Comparison of ENCODE assay signal across 31 mouse cellular contexts in the genomic region with DNA sequence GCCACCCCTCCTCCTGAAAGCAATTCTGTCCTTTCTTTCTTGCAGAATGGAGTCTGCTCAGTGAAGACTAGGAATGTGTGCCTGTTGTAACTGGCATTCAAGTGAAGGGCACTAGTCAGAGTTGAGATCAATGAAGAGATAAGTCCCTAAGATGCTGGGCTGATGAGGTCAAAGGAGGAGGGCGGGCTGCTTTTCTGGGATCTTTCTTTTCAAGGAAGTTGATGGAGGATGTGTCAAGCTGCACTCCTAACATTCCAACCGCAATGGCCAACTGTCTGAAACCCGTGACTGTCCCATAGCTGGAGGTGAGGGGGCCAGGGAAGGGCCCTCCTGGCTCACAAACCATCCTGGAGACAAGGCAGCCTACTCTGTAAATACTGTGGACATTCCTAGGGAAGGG.
DNase-seq lines count a peak whose midpoint lies in the region; ATAC-seq lines count a peak whose summit lies in the region.
"Had no signal": no experiment of that assay in that cellular context is flagged by ENCODE, and none has a peak within 500 bp of the region (broad histone marks: within the 10 kb centered on the region; RNA-seq: fewer than 3 reads in every experiment).

No protein-coding gene starts in this region.

- ATAC-seq in kidney, embryonic 16.5 days (ENCODE audit: low FRiP score, low TSS enrichment) = no peak
- ATAC-seq: forebrain, embryonic 16.5 days; inflammation-experienced regulatory T-cells, adult 6 months; liver, embryonic 12.5 days; liver, postnatal 0 days had no signal

- whole genome bisulfite sequencing in heart, embryonic 10.5 days = 38% methylated on average over 3 of the region's 3 CpGs
- 57% methylated on average over 3 of the region's 3 CpGs for WGBS in kidney, embryonic 16.5 days
- 45% methylated on average over 3 of the region's 3 CpGs for WGBS in embryonic facial prominence, embryonic 10.5 days

- peak overlapping the region; percentile 67 for H3K27ac ChIP-seq in heart, embryonic 10.5 days
- H3K27ac ChIP-seq in kidney, embryonic 16.5 days (ENCODE audit: low read length) = no peak overlapping the region
- H3K27ac ChIP-seq in embryonic facial prominence, embryonic 10.5 days (replicated peaks) = peak overlapping the region; percentile 4; the same call in 1 of the 2 replicates
- H3K27ac ChIP-seq: embryonic facial prominence, embryonic 12.5 days; hindbrain, embryonic 15.5 days; limb, embryonic 12.5 days; liver, embryonic 12.5 days; neural tube, embryonic 12.5 days; stomach, postnatal 0 days had no signal

- no peaks in the 10 kb centered on the region for H3K9me3 ChIP-seq in heart, embryonic 10.5 days
- H3K9me3 ChIP-seq in kidney, embryonic 16.5 days (ENCODE audit: low read length) = no peaks in the 10 kb centered on the region
- no peaks in the 10 kb centered on the region for H3K9me3 ChIP-seq in embryonic facial prominence, embryonic 10.5 days
- H3K9me3 ChIP-seq: embryonic facial prominence, embryonic 12.5 days; hindbrain, embryonic 15.5 days; limb, embryonic 12.5 days; liver, embryonic 12.5 days; neural tube, embryonic 12.5 days had no signal

- H3K4me2 ChIP-seq in kidney, embryonic 16.5 days (replicated peaks; ENCODE audit: low read depth, low read length) = no peak overlapping the region
- H3K4me2 ChIP-seq: embryonic facial prominence, embryonic 12.5 days; hindbrain, embryonic 15.5 days; limb, embryonic 12.5 days; liver, embryonic 12.5 days; midbrain, embryonic 11.5 days; neural tube, embryonic 12.5 days had no signal

- no peak for DNase-seq in heart, embryonic 10.5 days (ENCODE audit: low spot score)
- no peak for DNase-seq in heart, postnatal 25 days (ENCODE audit: low spot score)
- peak; percentile 9 for DNase-seq in kidney, postnatal 10 days
- DNase-seq in R1 (ENCODE audit: low read depth, low spot score) = peak; percentile 17
- DNase-seq in embryonic facial prominence, embryonic 10.5 days (ENCODE audit: low spot score) = no peak
- DNase-seq in B cell, adult 2 months = no peak
- DNase-seq: adrenal gland, postnatal 14 days; cerebellum, adult 11 months; cerebellum, adult 9-11 months; heart, postnatal 14 days; kidney, adult 11 months; kidney, postnatal 14 days; liver, postnatal 0 days; lung, postnatal 10 days; right cerebral cortex, adult 18-20 months; right cerebral cortex, postnatal 4 days; thymus, adult 18-20 months; thymus, postnatal 25 days had no signal

- H3K4me3 ChIP-seq in heart, embryonic 10.5 days = no peak overlapping the region
- no peak overlapping the region for H3K4me3 ChIP-seq in kidney, embryonic 16.5 days (ENCODE audit: low read length)
- H3K4me3 ChIP-seq in embryonic facial prominence, embryonic 10.5 days = no peak overlapping the region
- H3K4me3 ChIP-seq: embryonic facial prominence, embryonic 12.5 days; hindbrain, embryonic 15.5 days; limb, embryonic 12.5 days; liver, embryonic 12.5 days; myocyte; neural tube, embryonic 12.5 days had no signal

- H3K27me3 ChIP-seq in heart, embryonic 10.5 days (ENCODE audit: insufficient read depth, poor library complexity, severe bottlenecking) = peaks cover 10% of the 10 kb centered on the region; the same call in 1 of the 2 replicates
- H3K27me3 ChIP-seq in kidney, embryonic 16.5 days (ENCODE audit: insufficient read depth, low read length) = no peaks in the 10 kb centered on the region
- no peaks in the 10 kb centered on the region; the same call in 1 of the 2 replicates for H3K27me3 ChIP-seq in embryonic facial prominence, embryonic 10.5 days (replicated peaks; ENCODE audit: low read depth, poor library complexity, severe bottlenecking)
- H3K27me3 ChIP-seq: CH12.LX; embryonic facial prominence, embryonic 12.5 days; hindbrain, embryonic 15.5 days; limb, embryonic 12.5 days; liver, embryonic 12.5 days; neural tube, embryonic 12.5 days had no signal

- intact Hi-C loops in heart, postnatal 25 days (cut with DNase I) = no loop called here

- H3K36me3 ChIP-seq in heart, embryonic 10.5 days = no peaks in the 10 kb centered on the region
- no peaks in the 10 kb centered on the region for H3K36me3 ChIP-seq in kidney, embryonic 16.5 days (ENCODE audit: insufficient read depth, low read length)
- no peaks in the 10 kb centered on the region for H3K36me3 ChIP-seq in embryonic facial prominence, embryonic 10.5 days (replicated peaks)
- H3K36me3 ChIP-seq: embryonic facial prominence, embryonic 12.5 days; G1E; hindbrain, embryonic 15.5 days; limb, embryonic 12.5 days; liver, embryonic 12.5 days; neural tube, embryonic 12.5 days had no signal

- peaks cover 28% of the 10 kb centered on the region for H3K4me1 ChIP-seq in heart, embryonic 10.5 days
- peaks cover 11% of the 10 kb centered on the region; the same call in 1 of the 2 replicates for H3K4me1 ChIP-seq in kidney, embryonic 16.5 days (ENCODE audit: insufficient read depth, low read length)
- H3K4me1 ChIP-seq in embryonic facial prominence, embryonic 10.5 days = peaks cover 26% of the 10 kb centered on the region
- H3K4me1 ChIP-seq: liver, embryonic 12.5 days had no signal

- H3K9ac ChIP-seq in kidney, embryonic 16.5 days (replicated peaks; ENCODE audit: low read length) = no peak overlapping the region
- H3K9ac ChIP-seq: embryonic facial prominence, embryonic 12.5 days; hindbrain, embryonic 15.5 days; limb, embryonic 12.5 days; liver, embryonic 12.5 days; liver, postnatal 0 days; neural tube, embryonic 12.5 days had no signal

Comparison
In these comparisons a context has a peak if more than half of its experiments do, and no peak if none do; other contexts are left out.
1. DNase-seq: peak in kidney, postnatal 10 days (single experiment) and R1 (single experiment); none in heart, embryonic 10.5 days (single experiment), heart, postnatal 25 days (single experiment), embryonic facial prominence, embryonic 10.5 days (single experiment) and B cell, adult 2 months (0 of 2).